Mouse (Mus musculus): ENCODE data around the gene Pms2. TPM values are rescaled to one million over a fixed set of nuclear protein-coding genes. Genes with fewer than 3 reads are reported as not detected.

Pms2 gene
- polyA plus RNA-seq, 1 experiment: 0.70 TPM

DNA sequence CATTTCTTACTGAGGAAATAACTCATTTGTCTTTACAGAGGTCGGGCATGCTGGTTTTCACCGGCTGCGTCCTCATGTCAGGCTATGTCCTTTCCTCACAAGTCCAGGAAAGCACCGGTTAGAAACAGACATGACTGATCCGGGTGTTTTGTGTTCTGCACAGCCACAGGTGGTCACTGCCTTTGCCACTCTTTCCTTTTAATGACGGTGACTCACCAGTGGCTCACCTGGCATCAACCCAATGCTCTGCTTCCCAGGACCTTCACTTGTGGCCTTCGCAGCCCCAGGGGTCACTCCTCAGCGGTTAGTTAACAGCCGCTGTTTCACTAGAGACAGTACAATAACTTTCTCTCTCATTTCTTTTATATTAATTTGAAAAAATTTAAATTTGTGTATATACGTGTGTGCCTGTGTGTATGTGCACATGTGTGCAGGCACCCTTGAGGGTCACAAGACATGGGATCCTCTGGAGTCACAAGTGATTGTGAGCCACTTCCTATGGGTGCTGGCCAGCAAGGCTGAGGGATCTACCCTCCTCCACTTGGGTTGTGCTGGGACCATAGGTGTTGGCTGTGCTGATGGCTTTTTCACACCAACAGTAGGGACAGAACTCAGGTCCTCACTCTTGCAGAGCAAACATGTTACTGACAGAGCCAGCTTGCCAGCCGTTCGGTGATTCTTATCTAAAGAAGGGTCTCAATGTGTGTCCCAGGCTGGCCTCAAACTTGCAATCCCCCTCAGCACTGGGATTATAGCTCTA lies 56.0 kb downstream of the Pms2 start:
- no peak for TF ChIP-seq GATA1 (IDR thresholded peaks at IDR 0.05; ENCODE audit: low read length)

DNA sequence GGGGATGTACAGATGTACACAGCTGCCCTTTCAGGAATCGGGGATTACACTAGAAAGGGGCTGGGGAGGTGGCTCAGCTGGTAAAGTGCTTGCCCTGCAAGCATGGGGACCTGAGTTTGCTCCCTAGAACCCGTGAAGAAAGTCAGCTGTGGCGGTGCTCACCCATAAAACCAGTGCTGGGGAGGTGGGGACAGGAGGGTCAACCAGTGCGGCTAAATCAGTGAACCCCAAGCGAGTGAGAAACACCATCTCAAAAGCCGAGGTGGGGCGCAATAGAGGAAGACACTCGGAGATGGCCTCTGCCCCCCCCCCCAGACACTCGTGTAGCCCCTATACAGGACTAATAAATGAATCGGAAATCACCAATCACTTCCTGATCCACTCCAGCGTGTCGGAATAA lies 56.9 kb downstream of the Pms2 start:
- no peak for TF ChIP-seq GATA1 (IDR thresholded peaks at IDR 0.05; ENCODE audit: low read length)

DNA sequence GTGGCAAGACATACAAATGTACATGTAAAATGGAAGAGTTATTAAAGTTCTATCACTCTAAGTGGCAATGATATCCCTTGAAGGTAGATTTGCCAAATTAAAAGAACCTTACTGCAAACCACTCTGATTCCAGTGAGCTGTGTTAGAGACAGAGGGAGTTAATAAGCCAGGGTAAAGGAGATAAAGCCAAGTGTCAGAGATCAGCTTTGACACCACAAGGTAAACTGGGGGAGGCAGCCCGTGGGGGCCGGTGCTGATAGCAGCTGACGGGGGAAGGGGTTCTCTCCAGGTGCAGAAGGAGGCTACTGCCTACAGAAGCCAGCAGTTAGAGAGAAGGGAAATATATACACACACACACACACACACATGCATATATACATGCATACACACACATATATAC lies 62.9 kb downstream of the Pms2 start:
- TF ChIP-seq GATA1 (IDR thresholded peaks at IDR 0.05; ENCODE audit: low read length): no peak

DNA sequence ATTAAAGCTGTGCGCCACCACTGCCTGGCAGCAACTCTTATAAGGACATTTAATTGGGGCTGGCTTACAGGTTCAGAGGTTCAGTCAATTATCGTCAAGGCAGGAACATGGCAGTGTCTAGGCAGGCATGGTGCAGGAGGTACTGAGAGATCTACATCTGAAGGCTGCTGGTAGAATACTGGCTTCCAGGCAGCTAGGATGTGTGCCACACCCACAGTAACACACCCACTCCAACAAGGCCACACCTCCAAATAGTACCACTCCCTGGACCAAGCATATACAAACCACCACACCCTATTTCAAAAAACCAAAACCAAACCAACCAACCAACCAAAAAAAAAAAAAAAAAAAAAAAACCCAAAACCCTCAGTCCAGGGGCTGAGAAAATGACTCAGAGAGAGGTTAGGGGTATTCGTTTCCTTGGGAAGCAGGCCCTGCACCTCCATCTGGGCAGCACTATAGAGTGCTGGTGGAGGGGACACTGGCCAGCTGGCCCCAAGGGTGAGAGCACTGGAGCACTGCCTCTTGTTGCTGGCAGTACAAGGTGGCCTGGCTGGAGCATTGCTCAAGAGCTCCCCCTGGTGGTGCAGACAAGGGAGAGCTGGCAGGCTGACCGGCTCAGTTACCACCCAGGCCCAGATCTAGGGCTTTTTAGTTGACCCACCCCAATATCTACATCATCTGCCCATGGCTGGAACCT lies 65.3 kb downstream of the Pms2 start:
- no peak for TF ChIP-seq GATA1 (IDR thresholded peaks at IDR 0.05; ENCODE audit: low read length)

DNA sequence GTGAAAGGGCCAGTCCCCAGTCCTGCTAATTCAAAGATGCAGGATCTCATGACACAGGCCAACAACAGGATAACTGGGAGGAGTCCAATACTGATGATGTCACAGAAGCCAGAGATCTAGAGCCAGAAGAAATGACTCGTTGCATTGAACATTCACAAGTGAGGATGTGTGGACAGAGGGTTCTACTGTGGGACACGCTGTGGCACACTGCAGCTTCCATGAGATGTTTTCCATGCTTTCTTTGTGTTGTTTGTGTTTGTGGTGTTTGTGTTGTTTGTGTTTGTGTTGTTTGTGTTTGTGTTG lies 65.8 kb downstream of the Pms2 start:
- TF ChIP-seq GATA1 (IDR thresholded peaks at IDR 0.05; ENCODE audit: low read length): no peak

DNA sequence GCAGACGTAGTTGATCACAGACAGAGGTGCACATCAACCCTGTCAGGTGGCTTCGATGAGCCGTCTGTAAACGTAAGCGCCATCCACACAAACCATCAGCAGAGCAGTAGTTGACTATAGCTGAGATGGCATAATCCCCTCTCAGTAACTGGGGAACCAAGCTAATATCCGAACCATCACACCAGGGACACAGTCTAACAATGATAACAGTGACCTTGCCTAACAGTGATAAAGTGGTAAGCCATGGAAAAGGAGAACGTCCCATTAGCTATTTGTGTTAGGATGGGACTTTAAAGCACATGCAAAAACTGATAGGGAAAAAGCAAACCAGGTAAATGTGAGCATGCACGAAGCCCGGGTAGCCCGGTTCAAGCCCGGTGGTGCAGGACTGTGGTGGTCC lies 66.5 kb downstream of the Pms2 start:
- TF ChIP-seq GATA1 (IDR thresholded peaks at IDR 0.05; ENCODE audit: low read length): no peak

DNA sequence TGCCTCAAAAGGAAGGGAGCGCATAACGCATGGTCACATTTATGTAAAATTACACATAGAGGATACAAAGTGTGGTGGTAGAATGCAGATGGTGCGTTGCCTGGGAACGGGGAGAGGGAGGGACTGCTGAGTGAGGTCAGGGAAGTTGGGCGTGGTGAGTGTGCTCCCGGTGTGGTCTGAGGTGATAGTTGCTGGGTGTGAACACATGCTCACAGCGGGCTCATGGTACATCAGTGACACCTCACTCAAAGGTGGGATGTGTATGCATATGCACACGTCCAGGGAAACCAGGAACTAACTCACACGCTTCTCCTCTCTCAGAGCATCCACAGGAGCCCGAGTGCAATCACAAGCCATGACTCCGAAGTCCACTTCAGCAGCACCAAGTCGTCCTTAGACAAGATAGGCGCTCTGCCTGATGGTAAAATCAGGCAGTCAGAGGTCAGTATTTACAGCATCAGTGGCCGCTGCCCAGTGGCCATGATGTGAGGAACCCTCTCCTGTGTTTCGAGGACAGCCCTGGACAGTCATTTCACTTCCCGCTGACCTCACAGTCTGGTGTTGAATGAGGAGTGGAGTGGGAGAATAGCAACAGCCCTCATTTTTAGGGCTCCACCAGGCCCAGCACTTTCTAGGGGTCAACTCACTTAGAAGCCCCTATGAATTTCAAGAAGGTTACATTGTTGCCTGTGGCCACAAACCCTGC lies 67.1 kb downstream of the Pms2 start:
- TF ChIP-seq GATA1 (IDR thresholded peaks at IDR 0.05; ENCODE audit: low read length): no peak

DNA sequence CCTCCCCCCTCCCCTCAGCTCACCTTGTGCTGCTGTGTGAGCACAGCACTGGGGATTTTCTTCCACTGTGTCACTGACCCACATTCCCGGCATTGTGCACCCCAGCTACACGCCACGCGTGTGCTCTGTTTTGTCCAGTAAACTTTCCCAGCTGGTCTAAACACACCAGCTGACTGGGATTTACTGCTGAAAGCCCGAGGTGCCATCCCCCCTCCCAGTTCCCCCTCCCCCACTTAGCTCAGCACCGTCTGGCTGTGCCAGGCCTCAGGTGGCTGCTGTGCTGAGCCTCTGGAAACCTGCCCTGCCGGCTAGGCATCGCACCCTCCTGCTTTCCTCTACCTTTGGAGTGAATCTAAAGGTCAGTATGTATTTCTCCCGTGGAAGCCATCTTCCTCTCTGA lies 71.1 kb downstream of the Pms2 start:
- TF ChIP-seq GATA1 (IDR thresholded peaks at IDR 0.05; ENCODE audit: low read length): no peak

DNA sequence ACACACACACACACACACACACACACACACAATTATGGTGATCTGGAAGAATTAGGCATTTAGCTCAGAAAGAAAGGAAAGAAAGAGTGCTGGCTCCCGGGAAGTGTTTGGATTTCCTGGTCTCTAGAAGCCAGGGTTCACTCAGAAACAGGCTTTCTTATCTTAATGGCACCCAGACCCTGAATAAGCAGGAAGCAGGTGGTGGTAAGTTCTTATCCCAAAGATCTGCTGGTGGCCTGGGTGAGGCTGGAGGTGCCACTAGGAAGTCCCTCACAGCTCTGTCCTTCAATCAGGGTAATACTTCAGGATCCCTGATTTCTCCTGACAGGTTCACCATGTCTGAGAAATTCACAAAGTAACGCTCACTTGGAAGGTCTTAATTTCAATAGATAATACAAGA lies 72.6 kb downstream of the Pms2 start:
- no peak for TF ChIP-seq GATA1 (IDR thresholded peaks at IDR 0.05; ENCODE audit: low read length)

Other genes with a start within 250 kb of the Pms2 start
- gene Usp42, start 177.7 kb upstream of the Pms2 start, polyA plus RNA-seq (2012): 19.8 and 28.3 TPM in 2 replicates
- gene Eif2ak1, start 92.2 kb upstream of the Pms2 start, polyA plus RNA-seq (2012): 19.0 and 26.8 TPM in 2 replicates
- gene Ankrd61, start 12.3 kb upstream of the Pms2 start, polyA plus RNA-seq (2012): 0.03 and 0.11 TPM in 2 replicates
- 119 and 129 TPM in 2 replicates for gene Aimp2, start 117 bp upstream of the Pms2 start, polyA plus RNA-seq (2012)
- gene Gm42421, start 18.2 kb downstream of the Pms2 start, polyA plus RNA-seq (2012): not detected in 2 replicates
- not detected in 2 replicates for gene Rsph10b, start 23.1 kb downstream of the Pms2 start, polyA plus RNA-seq (2012)
- gene Ccz1, start 104.9 kb downstream of the Pms2 start, polyA plus RNA-seq (2012): 62.8 and 74.6 TPM in 2 replicates
- not detected in 2 replicates for gene Ocm, start 116.7 kb downstream of the Pms2 start, polyA plus RNA-seq (2012)
- gene Lmtk2, start 190.5 kb downstream of the Pms2 start, polyA plus RNA-seq (2012): 6.3 and 8.3 TPM in 2 replicates

Data from G1E-ER4 (cell line).